Comparison of ENCODE assay signal across 8 mouse cellular contexts in the genomic region with DNA sequence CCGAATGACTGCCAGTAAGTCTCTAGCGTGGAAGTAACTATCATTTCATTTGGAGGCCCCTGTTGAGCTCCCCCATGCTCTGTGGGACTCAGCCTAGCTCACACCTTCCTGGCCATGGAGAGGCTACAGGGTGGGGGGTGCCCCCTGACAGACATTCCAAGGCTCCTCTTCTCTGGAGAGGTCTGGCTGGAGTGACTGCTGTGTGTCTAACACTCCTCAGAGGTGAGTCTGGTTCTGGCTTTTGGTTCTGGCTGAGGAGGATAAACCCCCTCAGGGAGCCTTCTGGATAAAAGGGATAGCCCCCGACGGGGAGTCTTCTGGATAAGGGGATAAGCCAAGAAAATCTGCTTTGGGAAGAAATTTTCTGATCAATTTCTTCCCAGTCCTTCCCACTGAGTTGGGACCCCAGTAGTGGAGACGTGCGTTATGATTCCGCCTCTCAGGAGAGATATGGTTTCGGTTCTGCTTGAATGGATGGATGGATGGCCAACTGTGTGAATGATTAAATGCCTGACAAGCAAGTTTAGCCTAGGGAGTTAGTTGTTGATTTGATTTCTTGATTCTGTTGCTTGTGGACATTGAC. TPM values are rescaled to one million over a fixed set of nuclear protein-coding genes. Genes with fewer than 3 reads are reported as not detected.
A peak's percentile ranks its signal among the peaks of the same experiment; 100 is the strongest.
DNase-seq lines count a peak whose midpoint lies in the region; ATAC-seq and TF ChIP-seq lines count a peak whose summit lies in the region.

No protein-coding gene starts in this region.

- no peaks in the 10 kb centered on the region for H3K36me3 ChIP-seq in heart, postnatal 0 days (replicated peaks; ENCODE audit: control insufficient read depth, insufficient read depth, low read length)
- no peaks in the 10 kb centered on the region for H3K36me3 ChIP-seq in embryonic facial prominence, embryonic 12.5 days
- no peaks in the 10 kb centered on the region for H3K36me3 ChIP-seq in intestine, embryonic 14.5 days (ENCODE audit: control insufficient read depth, insufficient read depth, low read length)
- H3K36me3 ChIP-seq in midbrain, embryonic 14.5 days (ENCODE audit: control insufficient read depth, insufficient read depth, low read length), result no peaks in the 10 kb centered on the region

- TF ChIP-seq EP300 in heart, postnatal 0 days (IDR thresholded peaks at IDR 0.05; ENCODE audit: low read depth), result no peak

- no peak for ATAC-seq in heart, postnatal 0 days (ENCODE audit: insufficient read depth, low read depth)
- ATAC-seq in embryonic facial prominence, embryonic 12.5 days (ENCODE audit: insufficient number of reproducible peaks, insufficient read depth, low FRiP score, low TSS enrichment), result peak; percentile 70; the same call in 1 of the 2 replicates
- ATAC-seq in intestine, embryonic 14.5 days (replicated peaks; ENCODE audit: low FRiP score, low TSS enrichment, low read depth), result no peak
- ATAC-seq in midbrain, embryonic 14.5 days (ENCODE audit: low FRiP score, low TSS enrichment), result no peak
- no peak for ATAC-seq in CD4-positive, CD25-positive, alpha-beta regulatory T cell, adult 4 months

- H3K4me2 ChIP-seq in heart, postnatal 0 days (ENCODE audit: low read depth, low read length), result peak overlapping the region; percentile 74
- peak overlapping the region; percentile 72 for H3K4me2 ChIP-seq in embryonic facial prominence, embryonic 12.5 days (replicated peaks)
- H3K4me2 ChIP-seq in intestine, embryonic 14.5 days (ENCODE audit: low read length), result peak overlapping the region; percentile 65
- peak overlapping the region; percentile 73 for H3K4me2 ChIP-seq in midbrain, embryonic 14.5 days (ENCODE audit: low read length)

- no peak for DNase-seq in heart, postnatal 0 days (ENCODE audit: low spot score)
- DNase-seq in heart, adult 18-20 months, result no peak
- no peak for DNase-seq in intestine, embryonic 14.5 days (ENCODE audit: low spot score)
- no peak for DNase-seq in midbrain, embryonic 14.5 days
- DNase-seq in right cerebral cortex, postnatal 14 days, result no peak
- DNase-seq in ovary, adult 18-20 months (ENCODE audit: low spot score), result no peak

- H3K9ac ChIP-seq in heart, postnatal 0 days (replicated peaks; ENCODE audit: low read depth, low read length), result peak overlapping the region; percentile 73; the same call in 1 of the 2 replicates
- peak overlapping the region; percentile 60; the same call in 1 of the 2 replicates for H3K9ac ChIP-seq in embryonic facial prominence, embryonic 12.5 days
- H3K9ac ChIP-seq in intestine, embryonic 14.5 days (ENCODE audit: low read length), result no peak overlapping the region
- H3K9ac ChIP-seq in midbrain, embryonic 14.5 days (replicated peaks; ENCODE audit: low read length), result no peak overlapping the region

- peak overlapping the region; percentile 63 for H3K4me3 ChIP-seq in heart, postnatal 0 days (ENCODE audit: low read depth, low read length)
- peak overlapping the region; percentile 41; the same call in 1 of the 2 replicates for H3K4me3 ChIP-seq in embryonic facial prominence, embryonic 12.5 days
- peak overlapping the region; percentile 55 for H3K4me3 ChIP-seq in intestine, embryonic 14.5 days (ENCODE audit: low read depth, low read length)
- peak overlapping the region; percentile 49 for H3K4me3 ChIP-seq in midbrain, embryonic 14.5 days (replicated peaks; ENCODE audit: low read depth, low read length)

- no peaks in the 10 kb centered on the region for H3K9me3 ChIP-seq in heart, postnatal 0 days (replicated peaks; ENCODE audit: control insufficient read depth, low read length)
- no peaks in the 10 kb centered on the region for H3K9me3 ChIP-seq in embryonic facial prominence, embryonic 12.5 days
- no peaks in the 10 kb centered on the region for H3K9me3 ChIP-seq in intestine, embryonic 14.5 days (ENCODE audit: control insufficient read depth, low read length)
- H3K9me3 ChIP-seq in midbrain, embryonic 14.5 days (ENCODE audit: control insufficient read depth, low read length), result no peaks in the 10 kb centered on the region

- WGBS in heart, postnatal 0 days, result 24% methylated on average over 8 of the region's 8 CpGs
- 33% methylated on average over 8 of the region's 8 CpGs for WGBS in embryonic facial prominence, embryonic 12.5 days
- WGBS in intestine, embryonic 14.5 days, result 27% methylated on average over 8 of the region's 8 CpGs
- WGBS in midbrain, embryonic 14.5 days, result 29% methylated on average over 8 of the region's 8 CpGs

- no peak overlapping the region for H3K27ac ChIP-seq in heart, postnatal 0 days (ENCODE audit: low read depth)
- peak overlapping the region; percentile 50; the same call in 1 of the 2 replicates for H3K27ac ChIP-seq in embryonic facial prominence, embryonic 12.5 days
- H3K27ac ChIP-seq in intestine, embryonic 14.5 days (ENCODE audit: low read depth), result no peak overlapping the region
- no peak overlapping the region for H3K27ac ChIP-seq in midbrain, embryonic 14.5 days (replicated peaks; ENCODE audit: low read depth, low read length)

- no peaks in the 10 kb centered on the region for H3K27me3 ChIP-seq in heart, postnatal 0 days (ENCODE audit: control insufficient read depth, insufficient read depth, low read length)
- no peaks in the 10 kb centered on the region for H3K27me3 ChIP-seq in embryonic facial prominence, embryonic 12.5 days
- H3K27me3 ChIP-seq in intestine, embryonic 14.5 days (replicated peaks; ENCODE audit: control insufficient read depth, insufficient read depth, low read length), result no peaks in the 10 kb centered on the region
- H3K27me3 ChIP-seq in midbrain, embryonic 14.5 days (ENCODE audit: control insufficient read depth, insufficient read depth, low read length), result no peaks in the 10 kb centered on the region

- H3K4me1 ChIP-seq in heart, postnatal 0 days (ENCODE audit: control insufficient read depth, insufficient read depth), result no peaks in the 10 kb centered on the region
- H3K4me1 ChIP-seq in embryonic facial prominence, embryonic 12.5 days, result peaks cover 6% of the 10 kb centered on the region
- H3K4me1 ChIP-seq in intestine, embryonic 14.5 days (replicated peaks; ENCODE audit: control insufficient read depth, insufficient read depth, low read length), result peaks cover 11% of the 10 kb centered on the region; the same call in 1 of the 2 replicates
- H3K4me1 ChIP-seq in midbrain, embryonic 14.5 days (ENCODE audit: control insufficient read depth, insufficient read depth, low read length), result no peaks in the 10 kb centered on the region

- TF ChIP-seq CTCF in heart, postnatal 0 days (IDR thresholded peaks at IDR 0.05; ENCODE audit: low read depth), result no peak

RNA-seq across cellular contexts. Expression of a gene that starts 25.1 kb away (rescaled TPM):
- total RNA-seq in heart, postnatal 0 days (2014; rRNA removed; ENCODE audit: low replicate concordance), result 2.6 and 13.4 TPM in 2 replicates
- 35.1 and 36.9 TPM in 2 replicates for polyA plus RNA-seq in heart, postnatal 0 days (2015; fragmentation: Nextera tagmentation; extraction: Ambion mirVana)
- total RNA-seq in heart, adult 18-20 months (2021), result 10 to 100 TPM; 18.8 to 19.5 TPM
- polyA plus RNA-seq in embryonic facial prominence, embryonic 12.5 days (2016; fragmentation: Nextera tagmentation; extraction: Ambion mirVana), result 88.5 and 92.8 TPM in 2 replicates
- polyA plus RNA-seq in intestine, embryonic 14.5 days (2014; fragmentation: Nextera tagmentation; extraction: Ambion mirVana), result 64.2 and 72.7 TPM in 2 replicates
- polyA plus RNA-seq in midbrain, embryonic 14.5 days (2014; fragmentation: Nextera tagmentation; extraction: Ambion mirVana), result 43.0 and 45.1 TPM in 2 replicates
- 10 to 100 TPM; 63.8 to 72.5 TPM for polyA plus RNA-seq in CD4-positive, CD25-positive, alpha-beta regulatory T cell, adult 4 months (2017; shearing (Covaris generic))

RNA-seq across cellular contexts. Expression of a gene that starts 48.1 kb away (rescaled TPM):
- total RNA-seq in heart, postnatal 0 days (2014; rRNA removed; ENCODE audit: low replicate concordance), result 3.4 and 8.3 TPM in 2 replicates
- 3.2 and 3.5 TPM in 2 replicates for polyA plus RNA-seq in heart, postnatal 0 days (2015; fragmentation: Nextera tagmentation; extraction: Ambion mirVana)
- total RNA-seq in heart, adult 18-20 months (2021), result 1 to 10 TPM; 1.2 to 2.2 TPM
- polyA plus RNA-seq in embryonic facial prominence, embryonic 12.5 days (2016; fragmentation: Nextera tagmentation; extraction: Ambion mirVana), result 28.6 and 28.7 TPM in 2 replicates
- polyA plus RNA-seq in intestine, embryonic 14.5 days (2014; fragmentation: Nextera tagmentation; extraction: Ambion mirVana), result 13.7 and 15.5 TPM in 2 replicates
- polyA plus RNA-seq in midbrain, embryonic 14.5 days (2014; fragmentation: Nextera tagmentation; extraction: Ambion mirVana), result 22.6 and 24.1 TPM in 2 replicates
- polyA plus RNA-seq in CD4-positive, CD25-positive, alpha-beta regulatory T cell, adult 4 months (2017; shearing (Covaris generic)), result 1 to 10 TPM in 1 of 2 experiments, under 1 TPM in 1; 1.00 to 1.4 TPM

Comparison
In these comparisons a context has a peak if more than half of its experiments do, and no peak if none do; other contexts are left out.
1. H3K9ac ChIP-seq: peak in heart, postnatal 0 days (single experiment) and embryonic facial prominence, embryonic 12.5 days (single experiment); none in intestine, embryonic 14.5 days (single experiment) and midbrain, embryonic 14.5 days (single experiment).
2. Peak in every context shown above with its lines, with median percentiles within 50 percentile points of each other: H3K4me2 ChIP-seq and H3K4me3 ChIP-seq.